Mouse (Mus musculus) C2C12 (cell line): ENCODE results near the gene B4galt3. TPM values are rescaled to one million over a fixed set of nuclear protein-coding genes. Genes with fewer than 3 reads are reported as not detected.

Source experiments
- H3K27me3 ChIP-seq: one replicate; pipeline ENCODE4 v1.6.1; 2011; ENCODE audit not compliant: control insufficient read depth, insufficient read depth, insufficient read length
- H3K36me3 ChIP-seq: one replicate; pipeline ENCODE4 v1.6.1; 2011; ENCODE audit not compliant: control insufficient read depth, insufficient read depth
- H3K4me3 ChIP-seq: one replicate; pipeline ENCODE4 v1.5.1; 2011; ENCODE audit warnings: mild to moderate bottlenecking, control low read depth; ENCODE audit not compliant: poor library complexity, insufficient read depth, severe bottlenecking
- H3K79me2 ChIP-seq: one replicate; pipeline ENCODE4 v1.6.1; 2011; ENCODE audit not compliant: control insufficient read depth, insufficient read depth
- H3K79me3 ChIP-seq: one replicate; pipeline ENCODE4 v1.6.1; 2011; ENCODE audit warnings: low read depth, control low read depth
- H3ac ChIP-seq: one replicate; pipeline ENCODE3; 2011; ENCODE audit warnings: low read depth; ENCODE audit not compliant: control insufficient read depth, insufficient read length
- CEBPB ChIP-seq: IDR thresholded peaks from one replicate; pipeline ENCODE4 v1.6.1; 2011; ENCODE audit warnings: low read depth, mild to moderate bottlenecking, control low read depth, moderate library complexity
- CTCF ChIP-seq: IDR thresholded peaks from one replicate; pipeline ENCODE4 v1.5.1; 2011; ENCODE audit not compliant: control insufficient read depth, insufficient read depth, insufficient read length
- FOSL1 ChIP-seq: IDR thresholded peaks from one replicate; pipeline ENCODE4 v1.8.0; 2011; ENCODE audit warnings: mild to moderate bottlenecking, low read length; ENCODE audit not compliant: poor library complexity, insufficient read depth, severe bottlenecking
- MAX ChIP-seq: IDR thresholded peaks from one replicate; pipeline ENCODE4 v1.6.1; 2011; ENCODE audit warnings: mild to moderate bottlenecking, control low read depth
- MYOD1 ChIP-seq: IDR thresholded peaks from one replicate; pipeline ENCODE4 v1.6.1; 2011; ENCODE audit warnings: low read depth; ENCODE audit not compliant: control insufficient read depth, insufficient read length
- MYOG ChIP-seq: IDR thresholded peaks from one replicate; pipeline ENCODE4 v1.6.1; 2011; ENCODE audit not compliant: control insufficient read depth, insufficient read length; ENCODE audit errors: extremely low read depth
- USF1 ChIP-seq: IDR thresholded peaks from one replicate; pipeline ENCODE4 v1.6.1; 2011; ENCODE audit warnings: low read depth, mild to moderate bottlenecking, control low read depth, moderate library complexity
- polyA plus RNA-seq: library from polyadenylated mRNA; unstranded; fragments of >200 nt; fragmentation: generic; extraction: Trizol; gene quantifications from one replicate; pipeline ENCODE4 v1.2.1, GENCODE M21; 2012; ENCODE audit warnings: missing spikeins

Gene B4galt3
- polyA plus RNA-seq, 1 experiment = 17.4 TPM

GRCm38 (mm10) chr1:171265971-171266744, 4.0 kb upstream of the B4galt3 start:
- Histone ChIP-seq H3K79me3 (no peaks in the 10 kb centered on the region), H3K4me3 (no peak overlapping the region), H3K36me3 (no peaks in the 10 kb centered on the region)

GRCm38 (mm10) chr1:171268341-171268740, 1.8 kb upstream of the B4galt3 start:
- Histone ChIP-seq H3K79me3 (no peaks in the 10 kb centered on the region), H3K36me3 (no peaks in the 10 kb centered on the region), H3K4me3 (no peak overlapping the region), H3K79me2 (peaks cover 14% of the 10 kb centered on the region), H3K27me3 (no peaks in the 10 kb centered on the region), H3ac (no peak overlapping the region)
- no peak for TF ChIP-seq USF1
- no peak for TF ChIP-seq CEBPB
- TF ChIP-seq FOSL1 = no peak
- no peak for TF ChIP-seq MAX
- TF ChIP-seq CTCF = no peak

More at GRCm38 (mm10) chr1:171265971-171266744, 4.0 kb upstream of the B4galt3 start:
- Histone ChIP-seq H3ac (no peak overlapping the region), H3K27me3 (no peaks in the 10 kb centered on the region), H3K79me2 (peaks cover 10% of the 10 kb centered on the region)
- TF ChIP-seq CTCF = no peak
- TF ChIP-seq CEBPB = no peak
- TF ChIP-seq FOSL1 = no peak
- no peak for TF ChIP-seq MYOD1
- TF ChIP-seq MYOG = no peak
- TF ChIP-seq MAX = no peak

GRCm38 (mm10) chr1:171270573-171270900, 409 bp downstream of the B4galt3 start:
- TF ChIP-seq MAX = no peak
- no peak for TF ChIP-seq FOSL1
- no peak for TF ChIP-seq MYOD1
- TF ChIP-seq CTCF = no peak
- TF ChIP-seq MYOG = no peak
- no peak for TF ChIP-seq CEBPB
- TF ChIP-seq USF1 = no peak
- peak overlapping the region; percentile 89 for H3ac ChIP-seq

GRCm38 (mm10) chr1:171271196-171271595, 1.1 kb downstream of the B4galt3 start:
- Histone ChIP-seq H3K36me3 (peaks cover 20% of the 10 kb centered on the region), H3K27me3 (no peaks in the 10 kb centered on the region), H3ac (no peak overlapping the region), H3K79me2 (peaks cover 14% of the 10 kb centered on the region), H3K79me3 (no peaks in the 10 kb centered on the region), H3K4me3 (peak overlapping the region; percentile 98)
- TF ChIP-seq MYOD1 = no peak
- no peak for TF ChIP-seq MYOG
- no peak for TF ChIP-seq USF1
- no peak for TF ChIP-seq MAX
- no peak for TF ChIP-seq FOSL1
- no peak for TF ChIP-seq CTCF

More at GRCm38 (mm10) chr1:171270573-171270900, 409 bp downstream of the B4galt3 start:
- peak overlapping the region; percentile 98 for H3K4me3 ChIP-seq
- H3K27me3 ChIP-seq = no peaks in the 10 kb centered on the region
- H3K79me2 ChIP-seq = peaks cover 14% of the 10 kb centered on the region
- H3K79me3 ChIP-seq = no peaks in the 10 kb centered on the region
- peaks cover 16% of the 10 kb centered on the region for H3K36me3 ChIP-seq

GRCm38 (mm10) chr1:171271622-171272021, 1.5 kb downstream of the B4galt3 start:
- Histone ChIP-seq H3ac (no peak overlapping the region), H3K27me3 (no peaks in the 10 kb centered on the region), H3K79me3 (no peaks in the 10 kb centered on the region), H3K36me3 (peaks cover 24% of the 10 kb centered on the region), H3K79me2 (peaks cover 14% of the 10 kb centered on the region), H3K4me3 (no peak overlapping the region)
- no peak for TF ChIP-seq CEBPB
- no peak for TF ChIP-seq MYOD1
- TF ChIP-seq CTCF = no peak
- no peak for TF ChIP-seq MYOG
- TF ChIP-seq USF1 = no peak
- TF ChIP-seq MAX = no peak
- no peak for TF ChIP-seq FOSL1

- TF ChIP-seq USF1 = no peak
- TF ChIP-seq CTCF = no peak
- Histone ChIP-seq H3K36me3 (peaks cover 27% of the 10 kb centered on the region), H3K79me3 (no peaks in the 10 kb centered on the region), H3K27me3 (no peaks in the 10 kb centered on the region), H3K79me2 (peaks cover 14% of the 10 kb centered on the region), H3K4me3 (no peak overlapping the region), H3ac (no peak overlapping the region)
These were observed 2.0 kb downstream of the B4galt3 start for GRCm38 (mm10) chr1:171272086-171272485.
